Mouse (Mus musculus): ENCODE measurements around the gene Tmem151a. TPM values are rescaled to one million over a fixed set of nuclear protein-coding genes. Genes with fewer than 3 reads are reported as not detected.
A peak's percentile ranks its signal among the peaks of the same experiment; 100 is the strongest.

Gene Tmem151a
- total and polyA plus RNA-seq, 3 experiments = not detected

DNA sequence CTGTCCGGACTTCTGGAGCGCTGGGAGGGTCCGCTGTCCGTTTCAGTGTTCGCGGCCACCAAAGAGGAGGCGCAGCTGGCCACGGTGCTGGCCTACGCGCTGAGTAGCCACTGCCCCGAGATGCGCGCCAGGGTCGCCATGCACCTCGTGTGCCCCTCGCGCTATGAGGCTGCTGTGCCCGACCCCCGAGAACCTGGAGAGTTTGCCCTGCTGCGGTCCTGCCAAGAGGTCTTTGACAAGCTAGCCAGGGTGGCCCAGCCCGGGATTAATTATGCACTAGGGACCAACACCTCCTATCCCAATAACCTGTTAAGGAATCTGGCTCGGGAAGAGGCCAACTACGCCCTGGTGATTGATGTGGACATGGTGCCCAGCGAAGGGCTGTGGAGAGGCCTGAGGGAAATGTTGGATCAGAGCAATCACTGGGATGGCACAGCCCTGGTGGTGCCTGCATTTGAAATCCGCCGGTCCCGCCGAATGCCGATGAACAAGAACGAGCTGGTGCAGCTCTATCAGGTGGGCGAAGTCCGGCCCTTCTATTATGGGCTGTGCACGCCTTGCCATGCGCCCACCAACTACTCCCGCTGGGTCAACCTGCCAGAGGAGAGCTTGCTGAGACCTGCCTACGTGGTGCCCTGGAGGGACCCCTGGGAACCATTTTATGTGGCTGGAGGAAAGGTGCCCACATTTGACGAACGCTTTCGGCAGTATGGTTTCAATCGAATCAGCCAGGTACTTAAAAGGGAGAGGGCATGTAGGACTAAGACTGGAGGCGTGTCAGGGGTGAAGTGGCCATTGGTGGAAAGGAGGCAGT lies 45.8 kb downstream of the Tmem151a start:
- Histone ChIP-seq H3K27me3 (replicated peaks) (peaks cover 7% of the 10 kb centered on the region), H3K4me2 (ENCODE audit: insufficient read depth, low read depth, poor library complexity, severe bottlenecking) (peak overlapping the region; percentile 75), H3K79me2 (replicated peaks; ENCODE audit: control insufficient read depth, extremely low read depth, insufficient read depth, poor library complexity, severe bottlenecking) (peaks cover 11% of the 10 kb centered on the region), H3K9me3 (replicated peaks; ENCODE audit: low read length) (no peaks in the 10 kb centered on the region), H3K9ac (ENCODE audit: insufficient read depth, low read depth) (peak overlapping the region; percentile 41), H3K27ac (ENCODE audit: insufficient read depth, low read depth) (no peak overlapping the region), H3K36me3 (replicated peaks in 1 of 2; ENCODE audit: control insufficient read depth in 1 of 2, insufficient read depth in 1 of 2, low read length in 1 of 2) (peaks cover 3 to 18% of the 10 kb centered on the region in 2 experiments), H3K4me1 (ENCODE audit: control insufficient read depth in 1 of 2, insufficient read depth in 2 of 2) (peaks cover 12 to 40% of the 10 kb centered on the region in 2 experiments), H3K4me3 (replicated peaks in 1 of 3; ENCODE audit: low read depth in 2 of 3, low read length in 2 of 3, poor library complexity in 1 of 3) (peak overlapping the region; percentile 69 to 86 (median 79))
- dilution Hi-C loops (cut with MboI; ENCODE audit: extremely low pct_ligation_motif_present, extremely low pct_unique_long_range_greater_than_20kb, low sequenced_read_pairs) (no loop called here), in situ Hi-C loops (cut with MboI; ENCODE audit: low pct_ligation_motif_present, low pct_unique_long_range_greater_than_20kb, low sequenced_read_pairs) (loop anchor here (5.0 kb wide), 1 partner anchor 48 kb away; the partner anchor contains the start of genes Tmem151a and Yif1a)
- no peak for DNase-seq (ENCODE audit: extremely low read depth)
- TF ChIP-seq NRF1 (IDR thresholded peaks at IDR 0.05; ENCODE audit: low read depth, low read length) (no peak), E2F4 (IDR thresholded peaks at IDR 0.05; ENCODE audit: insufficient replicate concordance, low read depth, low read length) (no peak), RCOR1 (conservative IDR thresholded peaks at IDR 0.05; ENCODE audit: low read depth, low read length) (no peak), JUND (conservative IDR thresholded peaks at IDR 0.05; ENCODE audit: low read depth, low read length) (no peak), CTCF (conservative IDR thresholded peaks at IDR 0.05 in 1 of 2, IDR thresholded peaks at IDR 0.05 in 1 of 2; ENCODE audit: low read depth in 2 of 2, low read length in 2 of 2) (no peak), POLR2A (IDR thresholded peaks at IDR 0.05; ENCODE audit: low read depth, low read length) (no peak), GABPA (IDR thresholded peaks at IDR 0.05; ENCODE audit: insufficient replicate concordance, low read depth, low read length) (no peak), USF1 (IDR thresholded peaks at IDR 0.05; ENCODE audit: low read depth, low read length) (no peak), JUN (IDR thresholded peaks at IDR 0.05; ENCODE audit: insufficient read depth, low read depth, low read length) (no peak), MEF2A (IDR thresholded peaks at IDR 0.05; ENCODE audit: borderline replicate concordance, low read depth, low read length) (no peak)

DNA sequence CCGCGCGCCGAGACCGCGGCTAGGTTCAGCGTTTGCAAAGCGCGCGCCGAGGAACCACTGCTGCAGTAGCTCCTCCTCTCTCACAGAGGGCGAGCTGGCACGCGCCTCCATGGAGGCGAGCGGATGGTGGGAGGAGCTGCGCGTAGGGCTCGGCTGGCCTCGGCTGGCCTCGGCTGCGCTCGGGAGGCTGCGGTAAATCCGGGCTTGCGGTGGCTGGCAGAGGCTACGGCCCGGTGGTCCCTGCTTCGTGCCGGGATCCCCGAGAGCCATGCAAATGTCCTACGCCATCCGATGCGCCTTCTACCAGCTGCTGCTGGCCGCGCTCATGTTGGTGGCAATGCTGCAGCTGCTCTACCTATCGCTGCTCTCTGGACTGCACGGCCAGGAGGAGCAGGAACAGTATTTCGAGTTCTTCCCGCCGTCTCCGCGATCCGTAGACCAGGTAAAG lies 46.6 kb downstream of the Tmem151a start, which contains the start of the genes B4gat1 and AC124502.3:
B4gat1 (plus strand) TSS at position 118 of the 448 bp plus-strand sequence.
AC124502.3 (plus strand) TSS at position 183 of the 448 bp plus-strand sequence.
- H3K36me3 ChIP-seq (replicated peaks in 1 of 2; ENCODE audit: control insufficient read depth in 1 of 2, insufficient read depth in 1 of 2, low read length in 1 of 2) = peaks cover 3 to 11% of the 10 kb centered on the region in 2 experiments
- no peaks in the 10 kb centered on the region for H3K9me3 ChIP-seq (replicated peaks; ENCODE audit: low read length)
- peak within 1 kb of the TSS; percentile 69 to 86 (median 79) for H3K4me3 ChIP-seq (replicated peaks in 1 of 3; ENCODE audit: low read depth in 2 of 3, low read length in 2 of 3, poor library complexity in 1 of 3)
- H3K27ac ChIP-seq (ENCODE audit: insufficient read depth, low read depth) = no peak within 1 kb of the TSS
- peak; percentile 84 for DNase-seq (ENCODE audit: extremely low read depth)
- H3K4me1 ChIP-seq (ENCODE audit: control insufficient read depth in 1 of 2, insufficient read depth in 2 of 2) = peaks cover 12 to 40% of the 10 kb centered on the region in 2 experiments
- in situ Hi-C loops (cut with MboI; ENCODE audit: low pct_ligation_motif_present, low pct_unique_long_range_greater_than_20kb, low sequenced_read_pairs) (no loop called here), dilution Hi-C loops (cut with MboI; ENCODE audit: extremely low pct_ligation_motif_present, extremely low pct_unique_long_range_greater_than_20kb, low sequenced_read_pairs) (no loop called here)
- peak within 1 kb of the TSS; percentile 82 for H3K4me2 ChIP-seq (ENCODE audit: insufficient read depth, low read depth, poor library complexity, severe bottlenecking)
- H3K79me2 ChIP-seq (replicated peaks; ENCODE audit: control insufficient read depth, extremely low read depth, insufficient read depth, poor library complexity, severe bottlenecking) = peaks cover 11% of the 10 kb centered on the region
- TF ChIP-seq MXI1 (IDR thresholded peaks at IDR 0.05; ENCODE audit: low read depth, low read length) (peak; percentile 70; the same call in 1 of the 2 replicates), SIN3A (IDR thresholded peaks at IDR 0.05; ENCODE audit: low read length) (peak; percentile 69; the same call in 1 of the 2 replicates), TCF12 (IDR thresholded peaks at IDR 0.05; ENCODE audit: low read depth, low read length) (peak; percentile 58; the same call in 1 of the 2 replicates), BHLHE40 (IDR thresholded peaks at IDR 0.05; ENCODE audit: low read depth, low read length) (peak; percentile 47; the same call in 1 of the 2 replicates), CTCF (conservative IDR thresholded peaks at IDR 0.05 in 1 of 2, IDR thresholded peaks at IDR 0.05 in 1 of 2; ENCODE audit: low read depth in 2 of 2, low read length in 2 of 2) (peak in 1 of 2 experiments; percentile 52; a peak in 2 of 4 replicates), NRF1 (IDR thresholded peaks at IDR 0.05; ENCODE audit: low read depth, low read length) (peak; percentile 54), E2F4 (IDR thresholded peaks at IDR 0.05; ENCODE audit: insufficient replicate concordance, low read depth, low read length) (no peak), SMC3 (IDR thresholded peaks at IDR 0.05; ENCODE audit: low read depth, low read length) (no peak), POLR2A (IDR thresholded peaks at IDR 0.05; ENCODE audit: low read depth, low read length) (peak; percentile 79), ZMIZ1 (IDR thresholded peaks at IDR 0.05; ENCODE audit: low read depth, low read length) (peak; percentile 77), NELFE (IDR thresholded peaks at IDR 0.05; ENCODE audit: low read depth, low read length) (peak; percentile 65; the same call in 1 of the 2 replicates), USF1 (IDR thresholded peaks at IDR 0.05; ENCODE audit: low read depth, low read length) (no peak)
- peaks cover 7% of the 10 kb centered on the region for H3K27me3 ChIP-seq (replicated peaks)
- H3K9ac ChIP-seq (ENCODE audit: insufficient read depth, low read depth) = peak within 1 kb of the TSS; percentile 62
